Mouse (Mus musculus): ENCODE data around the gene Rgl1. TPM values are rescaled to one million over a fixed set of nuclear protein-coding genes. Genes with fewer than 3 reads are reported as not detected.

Rgl1 gene
- polyA plus RNA-seq, 1 experiment = 3.3 TPM

DNA sequence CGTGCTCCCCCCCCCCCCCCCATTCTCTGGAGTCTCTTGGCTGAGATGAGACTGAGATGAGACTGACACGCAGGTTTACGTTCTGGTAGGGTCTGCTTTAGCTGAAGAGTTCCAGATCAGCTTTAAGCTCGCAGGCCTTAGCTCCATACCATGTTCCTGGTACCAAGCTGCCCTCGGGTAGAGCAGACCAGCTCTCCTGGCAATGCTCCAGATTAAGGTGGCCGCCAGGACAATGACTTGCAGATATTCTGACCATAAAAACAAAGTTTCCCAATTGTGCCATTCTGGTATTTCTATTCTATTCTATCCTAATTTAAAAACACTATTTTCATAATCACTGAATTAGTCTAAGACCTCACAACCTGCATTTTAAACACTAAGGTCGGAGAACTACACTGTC lies 157.1 kb downstream of the Rgl1 start:
- H3K36me3 ChIP-seq (ENCODE audit: control insufficient read depth, insufficient read depth, low read length) = no peaks in the 10 kb centered on the region
- WGBS = 60% methylated on average over 7 of the region's 7 CpGs
- no peak overlapping the region for H3K27ac ChIP-seq (ENCODE audit: insufficient read depth, low read depth, low read length)
- no peak overlapping the region for H3K4me3 ChIP-seq (ENCODE audit: low read depth, low read length)
- peaks cover 3% of the 10 kb centered on the region; the same call in 1 of the 2 replicates for H3K4me1 ChIP-seq (ENCODE audit: control insufficient read depth, insufficient read depth, insufficient read length, low read length)
- TF ChIP-seq POLR2A (IDR thresholded peaks at IDR 0.05; ENCODE audit: low read depth, low read length) (no peak), CTCF (IDR thresholded peaks at IDR 0.05; ENCODE audit: extremely low read depth, insufficient read length, insufficient replicate concordance, low read depth, low read length) (no peak)
- no peaks in the 10 kb centered on the region for H3K27me3 ChIP-seq (ENCODE audit: control insufficient read depth, insufficient read depth, low read length)

DNA sequence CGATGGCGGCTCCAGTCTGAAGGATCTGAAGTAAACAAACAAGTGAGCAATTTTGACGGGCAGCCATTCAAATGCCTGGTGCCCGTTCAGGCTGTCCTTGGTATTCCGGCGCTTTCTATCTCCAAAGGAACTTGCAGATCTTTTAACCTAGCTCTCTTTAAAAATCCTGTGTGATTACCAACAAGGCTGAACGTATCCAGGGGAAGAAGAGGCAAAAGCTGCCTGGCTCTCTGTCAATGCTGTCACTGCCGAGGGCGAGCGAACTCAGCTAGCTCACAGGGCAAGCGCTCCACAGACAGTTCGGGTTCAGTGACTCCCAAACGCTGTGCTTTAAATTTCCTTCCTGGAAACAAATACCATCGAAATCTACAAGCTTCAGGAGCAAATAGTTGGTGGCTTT lies 158.4 kb downstream of the Rgl1 start:
- Histone ChIP-seq H3K36me3 (ENCODE audit: control insufficient read depth, insufficient read depth, low read length) (no peaks in the 10 kb centered on the region), H3K27me3 (ENCODE audit: control insufficient read depth, insufficient read depth, low read length) (no peaks in the 10 kb centered on the region), H3K4me1 (ENCODE audit: control insufficient read depth, insufficient read depth, insufficient read length, low read length) (peaks cover 3% of the 10 kb centered on the region; the same call in 1 of the 2 replicates), H3K4me3 (ENCODE audit: low read depth, low read length) (no peak overlapping the region), H3K27ac (ENCODE audit: insufficient read depth, low read depth, low read length) (no peak overlapping the region)
- no peak for TF ChIP-seq CTCF (IDR thresholded peaks at IDR 0.05; ENCODE audit: extremely low read depth, insufficient read length, insufficient replicate concordance, low read depth, low read length)
- no peak for TF ChIP-seq POLR2A (IDR thresholded peaks at IDR 0.05; ENCODE audit: low read depth, low read length)
- WGBS = 62% methylated on average over 14 of the region's 14 CpGs

DNA sequence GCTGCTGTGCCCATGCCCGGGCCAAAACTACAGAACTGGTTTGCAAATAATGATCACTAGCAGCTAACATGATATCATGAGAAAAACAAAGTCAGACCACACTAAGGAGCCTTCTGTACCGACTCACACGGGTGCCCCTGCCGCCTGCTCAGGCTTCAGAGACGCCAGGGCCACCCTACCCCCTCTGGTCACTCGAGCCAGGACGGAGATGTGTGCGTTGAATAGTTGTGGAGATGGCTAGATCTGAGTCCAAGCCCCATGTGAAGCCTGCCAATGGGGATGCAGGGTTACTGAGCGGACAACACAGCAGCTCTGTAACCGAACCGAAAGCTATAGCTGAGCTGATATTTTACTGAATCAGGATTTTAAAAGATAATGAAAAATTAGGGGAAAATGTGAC lies 159.4 kb downstream of the Rgl1 start:
- H3K27ac ChIP-seq (ENCODE audit: insufficient read depth, low read depth, low read length) = no peak overlapping the region
- 90% methylated on average over 11 of the region's 11 CpGs for WGBS
- H3K27me3 ChIP-seq (ENCODE audit: control insufficient read depth, insufficient read depth, low read length) = no peaks in the 10 kb centered on the region
- no peak overlapping the region for H3K4me3 ChIP-seq (ENCODE audit: low read depth, low read length)
- TF ChIP-seq CTCF (IDR thresholded peaks at IDR 0.05; ENCODE audit: extremely low read depth, insufficient read length, insufficient replicate concordance, low read depth, low read length) (no peak), POLR2A (IDR thresholded peaks at IDR 0.05; ENCODE audit: low read depth, low read length) (no peak)
- H3K36me3 ChIP-seq (ENCODE audit: control insufficient read depth, insufficient read depth, low read length) = no peaks in the 10 kb centered on the region
- peaks cover 3% of the 10 kb centered on the region; the same call in 1 of the 2 replicates for H3K4me1 ChIP-seq (ENCODE audit: control insufficient read depth, insufficient read depth, insufficient read length, low read length)

DNA sequence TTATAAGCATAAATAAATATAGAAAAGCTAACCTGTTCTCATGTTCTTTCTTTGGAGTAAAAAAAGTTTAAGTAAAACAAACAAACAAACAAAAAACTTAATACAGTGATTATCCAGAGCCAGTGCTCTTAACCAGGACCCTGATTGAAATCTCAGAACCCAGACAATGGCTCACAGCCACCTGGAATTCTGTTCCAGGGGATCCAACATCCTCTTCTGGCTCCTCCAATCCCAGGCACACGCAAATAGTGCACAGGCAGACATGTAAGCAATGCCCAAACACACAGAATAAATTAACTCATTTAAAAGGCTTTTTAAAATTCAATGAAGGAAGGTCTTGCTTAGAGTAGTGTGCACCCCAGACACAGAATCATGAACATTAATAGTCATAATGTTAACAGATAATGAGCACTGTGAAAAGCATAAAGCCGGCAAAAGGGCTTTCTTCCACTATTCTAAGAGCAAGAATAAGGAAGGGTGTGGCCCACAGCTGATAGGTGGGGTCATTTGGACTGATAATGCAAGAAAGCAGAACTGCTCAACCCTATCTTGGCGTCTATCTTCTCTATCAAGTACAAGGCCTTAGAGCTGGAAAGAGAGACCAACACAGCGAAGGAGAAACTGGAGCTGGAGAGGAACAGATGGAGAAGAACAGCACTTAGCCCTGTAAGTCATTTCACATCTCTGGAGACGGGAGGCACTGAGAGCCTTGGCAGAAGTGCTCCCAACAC lies 160.1 kb downstream of the Rgl1 start:
- TF ChIP-seq CTCF (IDR thresholded peaks at IDR 0.05; ENCODE audit: extremely low read depth, insufficient read length, insufficient replicate concordance, low read depth, low read length) = no peak
- TF ChIP-seq POLR2A (IDR thresholded peaks at IDR 0.05; ENCODE audit: low read depth, low read length) = no peak
- no peaks in the 10 kb centered on the region for H3K27me3 ChIP-seq (ENCODE audit: control insufficient read depth, insufficient read depth, low read length)
- no peak overlapping the region for H3K27ac ChIP-seq (ENCODE audit: insufficient read depth, low read depth, low read length)
- 52% methylated on average over 5 of the region's 5 CpGs for WGBS
- no peak overlapping the region for H3K4me3 ChIP-seq (ENCODE audit: low read depth, low read length)
- peaks cover 3% of the 10 kb centered on the region; the same call in 1 of the 2 replicates for H3K4me1 ChIP-seq (ENCODE audit: control insufficient read depth, insufficient read depth, insufficient read length, low read length)
- H3K36me3 ChIP-seq (ENCODE audit: control insufficient read depth, insufficient read depth, low read length) = no peaks in the 10 kb centered on the region

DNA sequence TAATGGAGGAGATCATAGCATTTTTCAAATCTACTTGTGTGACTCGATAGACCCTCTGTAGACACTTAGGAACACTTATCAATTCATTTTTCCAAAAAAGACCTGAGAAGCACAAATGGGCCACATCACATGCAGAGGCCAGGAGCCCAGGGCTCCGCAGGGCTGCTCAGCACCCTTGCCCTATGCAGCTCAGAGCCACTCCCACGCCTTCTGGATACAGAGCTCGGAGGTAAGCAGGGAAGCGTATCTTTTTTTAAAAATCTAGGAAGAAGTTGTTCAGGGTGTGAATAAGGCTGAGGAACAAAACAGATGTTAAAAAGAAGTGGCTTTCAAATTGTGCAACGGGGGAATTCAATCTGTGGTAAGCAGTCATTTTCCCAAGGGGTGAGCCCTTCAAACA lies 162.0 kb downstream of the Rgl1 start:
- Histone ChIP-seq H3K4me3 (ENCODE audit: low read depth, low read length) (no peak overlapping the region), H3K27ac (ENCODE audit: insufficient read depth, low read depth, low read length) (no peak overlapping the region), H3K27me3 (ENCODE audit: control insufficient read depth, insufficient read depth, low read length) (no peaks in the 10 kb centered on the region), H3K4me1 (ENCODE audit: control insufficient read depth, insufficient read depth, insufficient read length, low read length) (peaks cover 4% of the 10 kb centered on the region; the same call in 1 of the 2 replicates), H3K36me3 (ENCODE audit: control insufficient read depth, insufficient read depth, low read length) (no peaks in the 10 kb centered on the region)
- TF ChIP-seq CTCF (IDR thresholded peaks at IDR 0.05; ENCODE audit: extremely low read depth, insufficient read length, insufficient replicate concordance, low read depth, low read length) (no peak), POLR2A (IDR thresholded peaks at IDR 0.05; ENCODE audit: low read depth, low read length) (no peak)
- WGBS = 83% methylated on average over 6 of the region's 6 CpGs

DNA sequence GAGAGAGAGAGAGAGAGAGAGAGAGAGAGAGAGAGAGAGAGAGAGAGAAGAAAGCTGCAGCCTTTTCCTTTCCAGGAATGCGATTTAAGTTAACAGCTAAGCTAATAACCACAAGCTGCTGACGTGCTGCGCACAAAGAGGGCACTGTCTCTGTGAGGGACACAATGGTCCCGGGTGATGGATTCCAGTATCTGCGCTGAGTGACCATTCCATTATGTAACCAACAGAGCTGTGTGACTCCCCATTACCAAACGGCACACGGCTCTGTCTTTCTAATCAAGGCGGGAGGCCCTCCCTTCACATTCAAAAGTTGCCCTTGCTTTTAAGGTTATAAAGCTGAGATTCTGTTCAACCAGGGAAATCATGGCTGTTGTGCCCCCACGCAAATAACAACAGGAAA lies 162.5 kb downstream of the Rgl1 start:
- whole genome bisulfite sequencing = 83% methylated on average over 9 of the region's 9 CpGs

DNA sequence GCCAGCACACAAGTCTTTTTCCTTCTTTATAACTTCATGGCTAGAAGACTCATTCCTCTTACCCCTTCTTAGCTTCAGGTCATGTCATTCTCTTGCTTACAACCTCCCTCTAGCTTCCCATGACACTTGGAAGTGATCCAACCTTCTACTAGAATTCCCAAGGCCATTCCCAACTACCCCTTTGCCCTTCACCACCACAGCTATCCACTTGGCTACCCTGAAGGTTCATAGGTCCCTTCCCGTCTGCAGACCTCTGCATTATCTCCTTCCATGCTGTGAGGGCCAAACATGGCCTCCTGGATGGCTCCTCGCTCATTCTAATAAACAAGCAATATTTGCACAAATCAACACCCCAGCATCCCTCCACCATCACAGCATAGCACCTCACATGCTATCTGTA lies 165.7 kb downstream of the Rgl1 start:
- WGBS = 67% methylated on average over 2 of the region's 2 CpGs
- Histone ChIP-seq H3K36me3 (ENCODE audit: control insufficient read depth, insufficient read depth, low read length) (no peaks in the 10 kb centered on the region), H3K27ac (ENCODE audit: insufficient read depth, low read depth, low read length) (no peak overlapping the region)

More for the DNA sequence above, 162.5 kb downstream of the Rgl1 start:
- Histone ChIP-seq H3K36me3 (ENCODE audit: control insufficient read depth, insufficient read depth, low read length) (no peaks in the 10 kb centered on the region), H3K27me3 (ENCODE audit: control insufficient read depth, insufficient read depth, low read length) (no peaks in the 10 kb centered on the region), H3K27ac (ENCODE audit: insufficient read depth, low read depth, low read length) (no peak overlapping the region), H3K4me1 (ENCODE audit: control insufficient read depth, insufficient read depth, insufficient read length, low read length) (peaks cover 5% of the 10 kb centered on the region; the same call in 1 of the 2 replicates), H3K4me3 (ENCODE audit: low read depth, low read length) (no peak overlapping the region)
- TF ChIP-seq POLR2A (IDR thresholded peaks at IDR 0.05; ENCODE audit: low read depth, low read length) (no peak), CTCF (IDR thresholded peaks at IDR 0.05; ENCODE audit: extremely low read depth, insufficient read length, insufficient replicate concordance, low read depth, low read length) (no peak)

More for the DNA sequence above, 165.7 kb downstream of the Rgl1 start:
- Histone ChIP-seq H3K4me3 (ENCODE audit: low read depth, low read length) (no peak overlapping the region), H3K27me3 (ENCODE audit: control insufficient read depth, insufficient read depth, low read length) (no peaks in the 10 kb centered on the region), H3K4me1 (ENCODE audit: control insufficient read depth, insufficient read depth, insufficient read length, low read length) (peaks cover 2% of the 10 kb centered on the region; the same call in 1 of the 2 replicates)
- TF ChIP-seq CTCF (IDR thresholded peaks at IDR 0.05; ENCODE audit: extremely low read depth, insufficient read length, insufficient replicate concordance, low read depth, low read length) (no peak), POLR2A (IDR thresholded peaks at IDR 0.05; ENCODE audit: low read depth, low read length) (no peak)
